Comparison of ENCODE assay signal across 8 mouse cellular contexts in the genomic region with DNA sequence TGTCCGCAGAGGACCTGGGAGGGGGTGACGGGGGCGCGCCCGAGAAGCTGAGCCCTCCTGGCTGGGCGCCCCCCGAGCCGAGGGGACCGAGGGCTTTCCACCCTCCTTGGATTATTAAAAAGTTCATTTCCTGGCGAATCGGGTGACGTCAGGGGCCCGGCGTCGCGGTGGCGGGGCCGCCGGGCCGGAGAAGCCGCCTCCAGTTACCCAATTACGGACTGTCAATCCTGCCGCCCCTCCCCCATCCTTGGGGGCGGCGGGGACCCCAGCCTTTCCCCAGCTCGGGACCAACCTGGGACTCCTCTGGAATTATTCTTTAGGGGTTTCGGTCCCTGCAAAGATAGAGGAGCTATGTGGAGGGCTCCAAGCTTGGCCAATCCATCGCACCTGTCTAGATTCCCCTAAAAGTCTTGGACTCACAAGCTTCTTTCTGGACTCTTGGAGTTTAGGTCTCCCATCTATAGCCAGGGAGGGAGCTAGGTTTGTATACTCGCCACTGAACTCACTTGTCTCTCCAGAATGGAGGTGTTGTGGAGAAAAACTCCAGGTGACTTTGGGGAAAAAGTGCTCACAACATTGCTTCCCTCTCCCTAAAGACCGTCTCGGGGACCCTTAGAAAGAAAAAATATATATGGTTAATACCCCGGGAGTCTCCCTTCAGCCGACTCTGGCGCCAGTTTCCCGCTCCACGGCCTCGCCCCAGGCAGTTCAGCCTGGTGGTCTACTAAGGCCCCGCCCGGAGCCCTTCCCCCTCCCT. TPM values are rescaled to one million over a fixed set of nuclear protein-coding genes. Genes with fewer than 3 reads are reported as not detected.
DNase-seq lines count a peak whose midpoint lies in the region; ATAC-seq lines count a peak whose summit lies in the region.

No protein-coding gene starts in this region.

- H3K9ac ChIP-seq in heart, embryonic 14.5 days (ENCODE audit: low read length): peak overlapping the region; percentile 73
- peak overlapping the region; percentile 40; the same call in 1 of the 2 replicates for H3K9ac ChIP-seq in midbrain, embryonic 14.5 days (replicated peaks; ENCODE audit: low read length)

- WGBS in heart, embryonic 14.5 days: 2% methylated on average over 35 of the region's 39 CpGs
- whole genome bisulfite sequencing in limb, embryonic 10.5 days: 1% methylated on average over 39 of the region's 39 CpGs
- 1% methylated on average over 39 of the region's 39 CpGs for WGBS in midbrain, embryonic 14.5 days

- DNase-seq in urinary bladder, adult 2 months (ENCODE audit: low spot score): peak; percentile 71
- no peak for DNase-seq in urinary bladder, postnatal 10 days (ENCODE audit: low spot score)
- peak; percentile 69 for DNase-seq in limb, embryonic 10.5 days (ENCODE audit: low spot score)
- DNase-seq in midbrain, embryonic 14.5 days: peak; percentile 45
- DNase-seq in ovary, adult 18-20 months (ENCODE audit: low spot score): no peak
- DNase-seq in gastrocnemius, postnatal 4 days (ENCODE audit: low spot score in 2 of 2): no peak

- ATAC-seq in heart, embryonic 14.5 days (ENCODE audit: insufficient number of reproducible peaks, insufficient read depth, low FRiP score, low read depth): no peak
- no peak for ATAC-seq in midbrain, embryonic 14.5 days (ENCODE audit: low FRiP score, low TSS enrichment)
- no peak for ATAC-seq in megakaryocyte progenitor cell, adult 5-6 weeks (replicated peaks; ENCODE audit: poor library complexity)

- no peaks in the 10 kb centered on the region for H3K9me3 ChIP-seq in heart, embryonic 14.5 days (ENCODE audit: control insufficient read depth, low read length)
- H3K9me3 ChIP-seq in limb, embryonic 10.5 days (replicated peaks): no peaks in the 10 kb centered on the region
- no peaks in the 10 kb centered on the region for H3K9me3 ChIP-seq in midbrain, embryonic 14.5 days (ENCODE audit: control insufficient read depth, low read length)

- H3K4me1 ChIP-seq in heart, embryonic 14.5 days (ENCODE audit: control insufficient read depth in 2 of 2, insufficient read depth in 2 of 2, low read length in 2 of 2): peaks cover 16 to 42% of the 10 kb centered on the region in 2 experiments; a peak in 3 of 4 replicates
- H3K4me1 ChIP-seq in limb, embryonic 10.5 days: peaks cover 74% of the 10 kb centered on the region
- peaks cover 47% of the 10 kb centered on the region for H3K4me1 ChIP-seq in midbrain, embryonic 14.5 days (ENCODE audit: control insufficient read depth, insufficient read depth, low read length)

- peaks cover 93% of the 10 kb centered on the region for H3K27me3 ChIP-seq in heart, embryonic 14.5 days (ENCODE audit: control insufficient read depth, insufficient read depth, low read length)
- H3K27me3 ChIP-seq in limb, embryonic 10.5 days (ENCODE audit: low read depth, poor library complexity, severe bottlenecking): peaks cover 100% of the 10 kb centered on the region
- H3K27me3 ChIP-seq in midbrain, embryonic 14.5 days (ENCODE audit: control insufficient read depth, insufficient read depth, low read length): peaks cover 94% of the 10 kb centered on the region

- H3K27ac ChIP-seq in heart, embryonic 14.5 days (replicated peaks in 1 of 2; ENCODE audit: control insufficient read depth in 1 of 2, insufficient read depth in 1 of 2, low read depth in 2 of 2, low read length in 2 of 2): peak overlapping the region; percentile 8 to 48; a peak in 2 of 4 replicates
- H3K27ac ChIP-seq in limb, embryonic 10.5 days: peak overlapping the region; percentile 59; the same call in 1 of the 2 replicates
- peak overlapping the region; percentile 38; the same call in 1 of the 2 replicates for H3K27ac ChIP-seq in midbrain, embryonic 14.5 days (replicated peaks; ENCODE audit: low read depth, low read length)

- no peaks in the 10 kb centered on the region for H3K36me3 ChIP-seq in heart, embryonic 14.5 days (ENCODE audit: control insufficient read depth, insufficient read depth, low read length)
- no peaks in the 10 kb centered on the region for H3K36me3 ChIP-seq in limb, embryonic 10.5 days
- no peaks in the 10 kb centered on the region for H3K36me3 ChIP-seq in midbrain, embryonic 14.5 days (ENCODE audit: control insufficient read depth, insufficient read depth, low read length)

- H3K4me2 ChIP-seq in heart, embryonic 14.5 days (ENCODE audit: low read length): peak overlapping the region; percentile 79
- peak overlapping the region; percentile 61 for H3K4me2 ChIP-seq in midbrain, embryonic 14.5 days (ENCODE audit: low read length)

- H3K4me3 ChIP-seq in heart, embryonic 14.5 days (ENCODE audit: control insufficient read depth in 1 of 2, insufficient read depth in 1 of 2, low read depth in 1 of 2, low read length in 2 of 2): peak overlapping the region; percentile 54 to 56
- peak overlapping the region; percentile 55 for H3K4me3 ChIP-seq in limb, embryonic 10.5 days
- peak overlapping the region; percentile 42 for H3K4me3 ChIP-seq in midbrain, embryonic 14.5 days (replicated peaks; ENCODE audit: low read depth, low read length)

RNA-seq across cellular contexts. Expression of a gene that starts 3.8 kb away (rescaled TPM):
- polyA plus RNA-seq in urinary bladder, adult 2 months (2012; rRNA removed): 41.4 and 55.5 TPM in 2 replicates
- polyA plus RNA-seq in heart, embryonic 14.5 days (2014; fragmentation: Nextera tagmentation; extraction: Ambion mirVana): 12.5 and 18.6 TPM in 2 replicates
- polyA plus RNA-seq in limb, embryonic 10.5 days (2016; fragmentation: Nextera tagmentation; extraction: Ambion mirVana): 6.8 and 9.0 TPM in 2 replicates
- 15.4 and 23.0 TPM in 2 replicates for polyA plus RNA-seq in midbrain, embryonic 14.5 days (2014; fragmentation: Nextera tagmentation; extraction: Ambion mirVana)
- total RNA-seq in megakaryocyte progenitor cell, adult 5-6 weeks (2015): 11.2 and 19.8 TPM in 2 replicates
- total RNA-seq in megakaryocyte progenitor cell, adult 5-6 weeks (2017): 6.0 and 10.1 TPM in 2 replicates
- total RNA-seq in gastrocnemius, postnatal 4 days (2021): 1 to 10 TPM; 6.2 to 7.9 TPM

RNA-seq across cellular contexts. Expression of a gene that starts 24.6 kb away (rescaled TPM):
- polyA plus RNA-seq in urinary bladder, adult 2 months (2012; rRNA removed): not detected in 2 replicates
- polyA plus RNA-seq in heart, embryonic 14.5 days (2014; fragmentation: Nextera tagmentation; extraction: Ambion mirVana): not detected in 2 replicates
- polyA plus RNA-seq in limb, embryonic 10.5 days (2016; fragmentation: Nextera tagmentation; extraction: Ambion mirVana): not detected in 2 replicates
- polyA plus RNA-seq in midbrain, embryonic 14.5 days (2014; fragmentation: Nextera tagmentation; extraction: Ambion mirVana): not detected in 2 replicates
- not detected in 2 replicates for total RNA-seq in megakaryocyte progenitor cell, adult 5-6 weeks (2015)
- total RNA-seq in megakaryocyte progenitor cell, adult 5-6 weeks (2017): not detected in 2 replicates
- not detected for total RNA-seq in gastrocnemius, postnatal 4 days (2021)

Comparison
In these comparisons a context has a peak if more than half of its experiments do, and no peak if none do; other contexts are left out.
1. DNase-seq: peak in urinary bladder, adult 2 months (single experiment), limb, embryonic 10.5 days (single experiment) and midbrain, embryonic 14.5 days (single experiment); none in urinary bladder, postnatal 10 days (single experiment), ovary, adult 18-20 months (single experiment) and gastrocnemius, postnatal 4 days (0 of 2).
2. Peak in every context shown above with its lines, with median percentiles within 50 percentile points of each other: H3K27ac ChIP-seq and H3K4me3 ChIP-seq.